Mouse (Mus musculus) lung, postnatal 25 days (tissue): ENCODE results near the gene Serpinh1.
A peak's percentile ranks its signal among the peaks of the same experiment; 100 is the strongest.

Source experiments
- DNase-seq: peaks from one replicate; pipeline ENCODE4 v3.0.0; 2022; ENCODE audit warnings: low spot score

Serpinh1 gene

DNA sequence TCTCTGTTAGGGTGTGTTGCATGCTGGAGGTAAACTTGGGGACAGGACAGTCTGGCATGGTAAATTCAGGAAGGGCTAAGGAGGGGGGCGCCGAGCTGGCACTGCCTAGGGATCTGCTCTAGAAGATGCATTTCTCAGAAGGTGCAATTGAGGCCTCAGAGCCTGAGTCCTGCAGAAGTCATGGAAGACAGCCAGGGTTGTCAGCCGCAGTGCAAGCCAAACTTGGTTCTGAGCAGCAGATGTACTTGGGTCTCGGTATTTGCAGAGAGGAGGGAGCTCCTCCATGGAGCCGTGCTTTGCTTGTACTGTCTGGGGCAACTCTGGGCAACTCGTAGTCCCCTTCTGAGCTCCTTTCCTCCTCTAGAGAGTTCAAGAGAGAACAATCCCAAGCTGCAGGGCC, 26.9 kb downstream of the Serpinh1 start:
- no peak for DNase-seq

- no peak for DNase-seq
These were observed 28.2 kb downstream of the Serpinh1 start for GRCm38 (mm10) chr7:99324810-99325209.

DNA sequence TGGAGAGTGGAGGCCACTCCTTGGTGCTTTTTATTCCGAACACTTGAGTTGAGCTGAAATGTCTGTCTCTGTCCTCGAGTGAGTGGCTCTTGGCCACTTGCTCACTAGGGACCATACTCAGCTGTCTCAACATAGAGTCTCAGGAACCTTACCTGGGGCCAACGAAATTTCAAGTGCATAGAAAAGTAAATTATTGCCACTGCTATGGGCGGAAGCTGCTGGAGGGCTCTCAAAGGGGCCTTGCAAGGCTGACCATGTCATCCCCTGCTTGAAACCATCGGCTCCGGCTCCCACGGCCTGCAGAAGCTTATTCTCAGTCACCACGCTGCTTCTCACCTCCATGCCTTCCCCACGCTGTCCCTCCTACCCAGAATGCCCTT, 29.7 kb downstream of the Serpinh1 start:
- DNase-seq = peak; percentile 38

DNA sequence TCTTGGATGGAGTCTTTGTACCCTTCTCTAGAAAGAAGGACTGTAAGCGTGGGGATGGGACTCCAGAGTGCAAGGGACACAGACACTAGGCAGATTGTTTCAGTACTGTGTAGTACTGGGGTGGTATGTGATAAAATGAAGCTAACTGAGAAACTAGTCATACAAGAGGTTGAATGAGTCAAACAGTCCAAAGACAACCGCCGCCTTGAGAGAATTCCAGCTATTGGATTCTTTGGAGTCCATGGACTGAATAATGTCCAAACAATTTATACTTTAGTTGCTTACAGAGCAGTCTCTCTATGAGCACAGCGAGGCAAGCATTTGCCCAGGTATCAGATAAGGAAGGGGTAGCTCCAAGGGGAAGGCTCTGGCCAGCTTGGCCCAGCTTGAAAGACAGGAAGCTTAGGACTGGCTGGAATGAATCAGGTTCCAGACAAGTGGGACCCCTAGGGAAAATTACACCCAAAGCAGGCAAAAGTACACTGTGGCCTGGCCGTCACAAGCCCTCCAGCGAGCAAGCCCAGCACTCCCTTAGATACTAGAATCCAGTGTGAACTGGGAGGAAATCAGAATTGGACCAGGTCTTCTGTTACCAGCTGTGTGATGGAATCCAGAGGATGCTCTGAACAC, 30.2 kb downstream of the Serpinh1 start:
- DNase-seq = no peak

GRCm38 (mm10) chr7:99320524-99320923, 32.5 kb downstream of the Serpinh1 start:
- DNase-seq = no peak

DNA sequence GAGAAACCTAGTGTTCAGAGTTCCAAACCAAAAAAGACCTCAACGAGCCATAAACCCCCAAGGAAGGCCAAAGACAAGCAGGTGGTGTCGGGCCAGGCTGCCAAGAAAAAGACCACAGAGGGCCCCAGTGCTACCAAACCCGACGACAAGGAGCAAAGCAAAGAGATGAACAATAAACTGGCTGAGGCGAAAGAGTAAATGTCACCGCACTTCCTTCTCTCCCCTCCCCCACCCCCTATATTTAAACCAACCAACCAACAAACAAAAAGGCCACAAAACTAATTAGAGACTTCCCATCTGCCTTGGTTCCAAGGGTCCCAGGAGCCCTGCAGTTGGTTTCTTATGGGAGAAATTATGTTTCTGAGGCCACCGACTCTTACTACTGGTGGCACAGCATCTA, 35.6 kb downstream of the Serpinh1 start:
- DNase-seq = no peak

DNA sequence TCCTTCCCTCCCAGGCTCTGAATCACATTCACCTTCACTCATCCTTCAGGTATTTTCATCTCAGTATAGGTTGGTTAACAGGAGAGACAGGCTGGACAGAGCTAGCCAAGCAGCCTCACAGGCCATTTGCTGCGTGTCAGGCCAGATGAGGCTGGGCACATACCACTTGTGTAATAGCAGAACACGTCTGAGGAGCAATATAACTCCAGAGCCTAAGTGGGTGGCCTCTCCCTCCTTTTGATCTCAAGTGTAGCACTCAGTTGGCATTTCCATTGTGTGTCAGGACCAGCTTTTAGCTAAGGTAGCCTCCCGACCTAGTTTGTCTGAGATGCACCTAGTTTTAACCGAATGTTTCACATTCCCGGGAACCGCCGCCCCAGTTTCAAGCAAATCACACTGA, 36.8 kb downstream of the Serpinh1 start:
- peak; percentile 58 for DNase-seq

- peak; percentile 35 for DNase-seq
These were observed 38.5 kb downstream of the Serpinh1 start for GRCm38 (mm10) chr7:99314565-99314964.

GRCm38 (mm10) chr7:99313253-99313652, 39.8 kb downstream of the Serpinh1 start:
- DNase-seq = no peak

GRCm38 (mm10) chr7:99312671-99313143, 40.3 kb downstream of the Serpinh1 start:
- peak; percentile 38 for DNase-seq

DNA sequence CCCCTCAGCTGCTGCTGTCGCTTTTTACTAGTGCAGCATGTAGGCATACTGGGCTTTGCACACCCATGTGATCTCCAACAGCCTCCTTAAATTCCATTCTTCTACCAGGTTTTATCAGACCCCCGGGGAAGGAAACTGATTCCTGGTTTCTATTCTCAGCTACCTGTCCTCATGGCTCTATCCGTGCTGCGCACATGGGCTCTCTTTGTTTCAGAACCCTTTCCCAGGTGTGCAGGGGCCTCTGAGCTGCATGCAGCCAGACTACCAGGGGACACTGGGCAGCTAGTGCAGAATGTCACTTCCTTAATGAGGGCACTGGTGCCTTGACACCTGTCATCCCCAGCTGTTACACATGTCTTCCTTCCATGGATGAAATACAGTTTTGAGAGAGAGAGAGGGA, 41.0 kb downstream of the Serpinh1 start:
- no peak for DNase-seq

DNA sequence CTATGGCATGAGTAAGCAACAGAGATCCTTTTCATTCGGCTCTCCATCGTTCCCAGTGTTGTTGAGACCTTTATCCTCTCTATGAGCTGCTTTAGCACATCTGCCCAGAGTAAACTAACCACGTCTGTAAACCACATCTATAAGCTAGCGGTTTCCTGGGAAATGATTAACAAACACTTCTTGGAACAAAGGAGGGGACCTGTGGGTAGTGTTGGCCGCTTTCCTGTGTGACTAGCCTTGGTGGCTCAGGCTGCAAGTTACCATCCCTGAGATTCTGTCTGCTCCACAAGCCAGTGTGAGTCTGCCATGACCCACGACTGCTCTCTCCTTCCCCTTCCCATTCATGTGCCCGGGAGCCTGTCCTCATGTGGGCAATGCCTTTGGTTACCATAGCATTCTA, 41.6 kb downstream of the Serpinh1 start:
- no peak for DNase-seq

GRCm38 (mm10) chr7:99306640-99307039, 46.4 kb downstream of the Serpinh1 start:
- no peak for DNase-seq

- DNase-seq = no peak
These were observed 47.4 kb downstream of the Serpinh1 start for GRCm38 (mm10) chr7:99305688-99306087.

GRCm38 (mm10) chr7:99304949-99305372, 48.1 kb downstream of the Serpinh1 start:
- peak; percentile 85 for DNase-seq

- DNase-seq = no peak
These were observed 49.0 kb downstream of the Serpinh1 start for GRCm38 (mm10) chr7:99304029-99304428.

GRCm38 (mm10) chr7:99300650-99301175, 52.3 kb downstream of the Serpinh1 start:
- DNase-seq = no peak
